ENCODE assay signal across 7 mouse cellular contexts in the genomic region with DNA sequence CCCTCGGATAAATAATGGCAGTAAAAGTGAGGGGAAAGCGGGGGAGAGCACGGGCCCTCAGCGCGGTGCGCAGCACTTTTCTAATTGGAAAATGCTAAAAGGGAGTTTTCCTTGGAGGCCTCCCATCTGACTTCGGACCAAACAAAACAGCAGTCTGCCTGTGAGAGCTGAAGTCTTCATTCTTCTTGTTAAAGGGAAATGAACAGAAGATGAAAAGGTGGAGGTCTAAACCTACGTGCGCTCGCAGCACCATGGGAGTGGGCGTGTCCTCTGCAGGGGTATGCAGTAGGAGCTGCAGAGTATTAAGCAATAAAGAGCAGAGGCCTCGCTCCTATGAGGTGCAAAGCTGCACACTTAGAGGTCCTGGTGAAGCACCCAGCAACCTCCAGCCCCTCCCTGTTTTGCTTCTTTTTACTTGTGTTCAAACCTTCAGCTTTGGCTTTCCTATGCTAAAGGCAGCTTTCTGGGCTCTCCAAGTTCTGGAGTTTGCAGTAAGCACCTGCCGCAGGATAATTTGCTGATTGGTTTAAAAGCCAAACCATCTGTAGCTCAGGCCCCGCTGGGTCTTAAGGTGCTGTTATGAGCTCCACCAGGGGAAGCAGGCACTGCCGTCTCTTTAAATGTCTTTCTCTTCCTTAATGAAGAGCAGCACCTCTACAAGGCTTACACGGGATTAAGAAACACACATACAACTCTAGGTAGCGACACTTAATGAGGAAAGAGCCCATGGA.
DNase-seq lines count a peak whose midpoint lies in the region; ATAC-seq lines count a peak whose summit lies in the region.

No protein-coding gene starts in this region.

- WGBS in forebrain, embryonic 10.5 days: 34% methylated on average over 17 of the region's 17 CpGs
- WGBS in midbrain, embryonic 14.5 days: 42% methylated on average over 17 of the region's 17 CpGs

- peak; percentile 8 for DNase-seq in brain, adult 2 months (ENCODE audit: low read depth, low spot score)
- peak; percentile 29 for DNase-seq in forebrain, embryonic 10.5 days (ENCODE audit: extremely low spot score, low spot score)
- DNase-seq in heart, postnatal 14 days: peak; percentile 38 to 63
- peak; percentile 36 to 53 for DNase-seq in kidney, postnatal 36 days
- peak; percentile 50 for DNase-seq in midbrain, embryonic 14.5 days
- DNase-seq in urinary bladder, postnatal 36 days (ENCODE audit: low spot score in 2 of 2): peak; percentile 15 to 58

- H3K4me2 ChIP-seq in midbrain, embryonic 14.5 days (ENCODE audit: low read length): peak overlapping the region; percentile 46

- H3K9ac ChIP-seq in midbrain, embryonic 14.5 days (replicated peaks; ENCODE audit: low read length): no peak overlapping the region

- no peak for ATAC-seq in midbrain, embryonic 14.5 days (ENCODE audit: low FRiP score, low TSS enrichment)
- no peak for ATAC-seq in granulocyte monocyte progenitor cell, adult 5-6 weeks (replicated peaks; ENCODE audit: poor library complexity, severe bottlenecking)

- peak overlapping the region; percentile 68 for H3K27ac ChIP-seq in forebrain, embryonic 10.5 days
- H3K27ac ChIP-seq in midbrain, embryonic 14.5 days (replicated peaks; ENCODE audit: low read depth, low read length): no peak overlapping the region

- intact Hi-C loops in heart, postnatal 14 days (cut with DNase I): no loop called here

- H3K4me1 ChIP-seq in forebrain, embryonic 10.5 days: peaks cover 20% of the 10 kb centered on the region
- H3K4me1 ChIP-seq in midbrain, embryonic 14.5 days (ENCODE audit: control insufficient read depth, insufficient read depth, low read length): no peaks in the 10 kb centered on the region

- H3K27me3 ChIP-seq in forebrain, embryonic 10.5 days (ENCODE audit: poor library complexity, severe bottlenecking): peaks cover 15% of the 10 kb centered on the region; the same call in 1 of the 2 replicates
- H3K27me3 ChIP-seq in midbrain, embryonic 14.5 days (ENCODE audit: control insufficient read depth, insufficient read depth, low read length): no peaks in the 10 kb centered on the region

- no peaks in the 10 kb centered on the region for H3K36me3 ChIP-seq in forebrain, embryonic 10.5 days (replicated peaks)
- no peaks in the 10 kb centered on the region for H3K36me3 ChIP-seq in midbrain, embryonic 14.5 days (ENCODE audit: control insufficient read depth, insufficient read depth, low read length)

- no peaks in the 10 kb centered on the region; the same call in 1 of the 2 replicates for H3K9me3 ChIP-seq in forebrain, embryonic 10.5 days
- H3K9me3 ChIP-seq in midbrain, embryonic 14.5 days (ENCODE audit: control insufficient read depth, low read length): no peaks in the 10 kb centered on the region; the same call in 1 of the 2 replicates

- peak overlapping the region; percentile 33 for H3K4me3 ChIP-seq in forebrain, embryonic 10.5 days
- H3K4me3 ChIP-seq in midbrain, embryonic 14.5 days (replicated peaks; ENCODE audit: low read depth, low read length): no peak overlapping the region
